Mouse (Mus musculus) kidney, adult 8-10 months (tissue): ENCODE measurements at regions not wholly inside any gene's neighbourhood (a gene's known extent, or its start where the extent isn't known, plus 50 kb on each side); places are given as distances from the start of the nearest gene placed in this dataset.

Experiments used
- DNase-seq, 2 experiments: peaks; one replicate each; pipeline ENCODE4 v3.0.0; 2022

- no peak for DNase-seq
Observed at GRCm38 (mm10) chr1:154255971-154256370, 55.0 kb downstream of the Zfp648 start.

GRCm38 (mm10) chr1:154256811-154257210, 55.8 kb downstream of the Zfp648 start:
- DNase-seq = no peak

GRCm38 (mm10) chr1:154258511-154258910, 57.5 kb downstream of the Zfp648 start:
- DNase-seq = no peak

GRCm38 (mm10) chr1:154260393-154260792, 59.4 kb downstream of the Zfp648 start:
- DNase-seq = no peak

- DNase-seq = peak; percentile 6 to 36
Observed at GRCm38 (mm10) chr1:154281438-154281837, 80.5 kb downstream of the Zfp648 start.

GRCm38 (mm10) chr1:154286080-154286479, 85.1 kb downstream of the Zfp648 start:
- DNase-seq = no peak

GRCm38 (mm10) chr1:154292729-154293128, 91.7 kb downstream of the Zfp648 start:
- no peak for DNase-seq

GRCm38 (mm10) chr1:154296080-154296479, 95.1 kb downstream of the Zfp648 start:
- no peak for DNase-seq

GRCm38 (mm10) chr1:154299866-154300265, 98.9 kb downstream of the Zfp648 start:
- no peak for DNase-seq

GRCm38 (mm10) chr1:154309650-154310049, 108.7 kb downstream of the Zfp648 start:
- DNase-seq = no peak
